Mouse (Mus musculus): Measurements from ENCODE around the gene Ramp1. TPM values are rescaled to one million over a fixed set of nuclear protein-coding genes. Genes with fewer than 3 reads are reported as not detected.

The Ramp1 gene
- polyA plus RNA-seq, 1 experiment from 2014 or later, result 1.1 TPM

- 67% methylated on average over 1 of the region's 1 CpGs for WGBS
- no peak overlapping the region for H3K4me2 ChIP-seq
- H3K4me3 ChIP-seq (replicated peaks), result no peak overlapping the region
- no peak overlapping the region for H3K27ac ChIP-seq
- no peaks in the 10 kb centered on the region for H3K4me1 ChIP-seq (replicated peaks)
- ATAC-seq (ENCODE audit: insufficient number of reproducible peaks, insufficient read depth, low FRiP score, low TSS enrichment, low read depth), result no peak
- H3K36me3 ChIP-seq, result no peaks in the 10 kb centered on the region
- H3K27me3 ChIP-seq, result 0 out of 2 replicates have a peak, but pooled peaks cover 3% of the 10 kb centered on the region
- no peaks in the 10 kb centered on the region for H3K9me3 ChIP-seq
- no peak overlapping the region for H3K9ac ChIP-seq (replicated peaks)
Measured at GRCm38 (mm10) chr1:91239800-91240199, 60.2 kb downstream of the Ramp1 start.

GRCm38 (mm10) chr1:91240685-91241084 lies 61.1 kb downstream of the Ramp1 start:
- H3K27ac ChIP-seq, result no peak overlapping the region
- H3K9me3 ChIP-seq, result no peaks in the 10 kb centered on the region
- 88% methylated on average over 1 of the region's 1 CpGs for WGBS
- no peak for ATAC-seq (ENCODE audit: insufficient number of reproducible peaks, insufficient read depth, low FRiP score, low TSS enrichment, low read depth)
- H3K4me3 ChIP-seq (replicated peaks), result no peak overlapping the region
- no peak overlapping the region for H3K9ac ChIP-seq (replicated peaks)
- H3K36me3 ChIP-seq, result no peaks in the 10 kb centered on the region
- 0 out of 2 replicates have a peak, but pooled peaks cover 3% of the 10 kb centered on the region for H3K27me3 ChIP-seq
- H3K4me2 ChIP-seq, result no peak overlapping the region
- no peaks in the 10 kb centered on the region for H3K4me1 ChIP-seq (replicated peaks)

GRCm38 (mm10) chr1:91241249-91241648 lies 61.6 kb downstream of the Ramp1 start:
- H3K4me3 ChIP-seq (replicated peaks), result no peak overlapping the region
- WGBS, result 78% methylated on average over 4 of the region's 4 CpGs
- H3K9ac ChIP-seq (replicated peaks), result no peak overlapping the region
- no peak for ATAC-seq (ENCODE audit: insufficient number of reproducible peaks, insufficient read depth, low FRiP score, low TSS enrichment, low read depth)
- H3K27ac ChIP-seq, result no peak overlapping the region
- H3K27me3 ChIP-seq, result 0 out of 2 replicates have a peak, but pooled peaks cover 3% of the 10 kb centered on the region
- H3K36me3 ChIP-seq, result no peaks in the 10 kb centered on the region
- H3K9me3 ChIP-seq, result no peaks in the 10 kb centered on the region
- no peaks in the 10 kb centered on the region for H3K4me1 ChIP-seq (replicated peaks)
- no peak overlapping the region for H3K4me2 ChIP-seq

- Histone ChIP-seq H3K27ac (no peak overlapping the region), H3K9me3 (no peaks in the 10 kb centered on the region), H3K36me3 (no peaks in the 10 kb centered on the region), H3K9ac (replicated peaks) (no peak overlapping the region), H3K27me3 (no peaks in the 10 kb centered on the region), H3K4me1 (replicated peaks) (peaks cover 23% of the 10 kb centered on the region), H3K4me3 (replicated peaks) (no peak overlapping the region), H3K4me2 (no peak overlapping the region)
- WGBS, result 93% methylated on average over 5 of the region's 5 CpGs
- ATAC-seq (ENCODE audit: insufficient number of reproducible peaks, insufficient read depth, low FRiP score, low TSS enrichment, low read depth), result no peak
Measured at GRCm38 (mm10) chr1:91248242-91248641, 68.6 kb downstream of the Ramp1 start.

- ATAC-seq (ENCODE audit: insufficient number of reproducible peaks, insufficient read depth, low FRiP score, low TSS enrichment, low read depth), result no peak
- H3K4me3 ChIP-seq (replicated peaks), result peak overlapping the region; percentile 100
- 43% methylated on average over 4 of the region's 4 CpGs for WGBS
- no peaks in the 10 kb centered on the region for H3K36me3 ChIP-seq
- peak overlapping the region; percentile 82 for H3K4me2 ChIP-seq
- peak overlapping the region; percentile 66; the same call in 1 of the 2 replicates for H3K9ac ChIP-seq (replicated peaks)
- H3K9me3 ChIP-seq, result no peaks in the 10 kb centered on the region
- peaks cover 23% of the 10 kb centered on the region for H3K4me1 ChIP-seq (replicated peaks)
- no peaks in the 10 kb centered on the region for H3K27me3 ChIP-seq
- H3K27ac ChIP-seq, result peak overlapping the region; percentile 85
Measured at GRCm38 (mm10) chr1:91248970-91249369, 69.3 kb downstream of the Ramp1 start.

- Histone ChIP-seq H3K4me3 (replicated peaks) (peak within 1 kb of the TSS; percentile 100), H3K4me2 (peak within 1 kb of the TSS; percentile 87), H3K27me3 (no peaks in the 10 kb centered on the region), H3K36me3 (0 out of 2 replicates have a peak, but pooled peaks cover 5% of the 10 kb centered on the region), H3K9me3 (no peaks in the 10 kb centered on the region), H3K4me1 (replicated peaks) (peaks cover 23% of the 10 kb centered on the region), H3K27ac (peak within 1 kb of the TSS; percentile 85), H3K9ac (replicated peaks) (peak within 1 kb of the TSS; percentile 96)
- peak; percentile 100 for ATAC-seq (ENCODE audit: insufficient number of reproducible peaks, insufficient read depth, low FRiP score, low TSS enrichment, low read depth)
- under 1% methylated on average over 43 of the region's 43 CpGs for WGBS
Measured at GRCm38 (mm10) chr1:91249564-91250414, 70.2 kb downstream of the Ramp1 start, which contains the start of gene Ube2f. Gene Ube2f (plus strand): TSS chr1:91250304.

- Histone ChIP-seq H3K36me3 (0 out of 2 replicates have a peak, but pooled peaks cover 5% of the 10 kb centered on the region), H3K4me2 (peak overlapping the region; percentile 87), H3K9ac (replicated peaks) (peak overlapping the region; percentile 96), H3K27ac (peak overlapping the region; percentile 85), H3K4me3 (replicated peaks) (peak overlapping the region; percentile 100), H3K4me1 (replicated peaks) (peaks cover 23% of the 10 kb centered on the region), H3K9me3 (no peaks in the 10 kb centered on the region), H3K27me3 (no peaks in the 10 kb centered on the region)
- WGBS, result under 1% methylated on average over 64 of the region's 70 CpGs
- ATAC-seq (ENCODE audit: insufficient number of reproducible peaks, insufficient read depth, low FRiP score, low TSS enrichment, low read depth), result no peak; the same call in 1 of the 2 replicates
Measured at GRCm38 (mm10) chr1:91250415-91251147, 71.0 kb downstream of the Ramp1 start.

- Histone ChIP-seq H3K4me3 (replicated peaks) (peak overlapping the region; percentile 100), H3K4me1 (replicated peaks) (peaks cover 23% of the 10 kb centered on the region), H3K36me3 (0 out of 2 replicates have a peak, but pooled peaks cover 5% of the 10 kb centered on the region), H3K9ac (replicated peaks) (peak overlapping the region; percentile 96), H3K9me3 (no peaks in the 10 kb centered on the region), H3K4me2 (peak overlapping the region; percentile 87), H3K27me3 (no peaks in the 10 kb centered on the region), H3K27ac (no peak overlapping the region)
- ATAC-seq (ENCODE audit: insufficient number of reproducible peaks, insufficient read depth, low FRiP score, low TSS enrichment, low read depth), result no peak
- WGBS, result 48% methylated on average over 5 of the region's 5 CpGs
Measured at GRCm38 (mm10) chr1:91251148-91251650, 71.6 kb downstream of the Ramp1 start.

- 0 out of 2 replicates have a peak overlapping the region, but pooled peaks have one; percentile 5 for H3K4me3 ChIP-seq (replicated peaks)
- peak overlapping the region; percentile 87 for H3K4me2 ChIP-seq
- H3K36me3 ChIP-seq, result peaks cover 7% of the 10 kb centered on the region; the same call in 1 of the 2 replicates
- H3K9ac ChIP-seq (replicated peaks), result no peak overlapping the region
- 72% methylated on average over 8 of the region's 8 CpGs for WGBS
- H3K27ac ChIP-seq, result no peak overlapping the region
- ATAC-seq (ENCODE audit: insufficient number of reproducible peaks, insufficient read depth, low FRiP score, low TSS enrichment, low read depth), result no peak
- no peaks in the 10 kb centered on the region for H3K27me3 ChIP-seq
- no peaks in the 10 kb centered on the region for H3K9me3 ChIP-seq
- H3K4me1 ChIP-seq (replicated peaks), result peaks cover 23% of the 10 kb centered on the region
Measured at GRCm38 (mm10) chr1:91251927-91252326, 72.3 kb downstream of the Ramp1 start.

- H3K27ac ChIP-seq, result no peak overlapping the region
- no peak overlapping the region for H3K4me2 ChIP-seq
- H3K36me3 ChIP-seq, result peaks cover 19% of the 10 kb centered on the region; the same call in 1 of the 2 replicates
- H3K9ac ChIP-seq (replicated peaks), result no peak overlapping the region
- H3K27me3 ChIP-seq, result no peaks in the 10 kb centered on the region
- H3K4me3 ChIP-seq (replicated peaks), result no peak overlapping the region
- no peaks in the 10 kb centered on the region for H3K4me1 ChIP-seq (replicated peaks)
- H3K9me3 ChIP-seq, result no peaks in the 10 kb centered on the region
- no peak for ATAC-seq (ENCODE audit: insufficient number of reproducible peaks, insufficient read depth, low FRiP score, low TSS enrichment, low read depth)
Measured at GRCm38 (mm10) chr1:91257918-91258317, 78.3 kb downstream of the Ramp1 start.

- Histone ChIP-seq H3K4me1 (replicated peaks) (no peaks in the 10 kb centered on the region), H3K9me3 (no peaks in the 10 kb centered on the region), H3K4me2 (no peak overlapping the region), H3K27ac (no peak overlapping the region), H3K27me3 (no peaks in the 10 kb centered on the region), H3K9ac (replicated peaks) (no peak overlapping the region), H3K36me3 (peaks cover 24% of the 10 kb centered on the region; the same call in 1 of the 2 replicates), H3K4me3 (replicated peaks) (no peak overlapping the region)
- 85% methylated on average over 5 of the region's 5 CpGs for WGBS
- no peak for ATAC-seq (ENCODE audit: insufficient number of reproducible peaks, insufficient read depth, low FRiP score, low TSS enrichment, low read depth)
Measured at GRCm38 (mm10) chr1:91259794-91260193, 80.2 kb downstream of the Ramp1 start.

All from limb, embryonic 12.5 days (tissue).